Mouse (Mus musculus) B cell, adult (primary cell): ENCODE measurements around the gene Fuom. TPM values are rescaled to one million over a fixed set of nuclear protein-coding genes. Genes with fewer than 3 reads are reported as not detected.

Experiments
- total RNA-seq: library from RNA; stranded (reverse); gene quantifications from 4 replicates; pipeline ENCODE4 v1.2.4, GENCODE M21; 2023; ENCODE audit not compliant: inconsistent age

Fuom gene
- 2.2 to 3.9 TPM (median 3.2 TPM) in 4 replicates for total RNA-seq

GRCm38 (mm10) chr7:140101993-140102860, at the start of gene Fuom:
Fuom (minus strand) TSS chr7:140102441.

DNA sequence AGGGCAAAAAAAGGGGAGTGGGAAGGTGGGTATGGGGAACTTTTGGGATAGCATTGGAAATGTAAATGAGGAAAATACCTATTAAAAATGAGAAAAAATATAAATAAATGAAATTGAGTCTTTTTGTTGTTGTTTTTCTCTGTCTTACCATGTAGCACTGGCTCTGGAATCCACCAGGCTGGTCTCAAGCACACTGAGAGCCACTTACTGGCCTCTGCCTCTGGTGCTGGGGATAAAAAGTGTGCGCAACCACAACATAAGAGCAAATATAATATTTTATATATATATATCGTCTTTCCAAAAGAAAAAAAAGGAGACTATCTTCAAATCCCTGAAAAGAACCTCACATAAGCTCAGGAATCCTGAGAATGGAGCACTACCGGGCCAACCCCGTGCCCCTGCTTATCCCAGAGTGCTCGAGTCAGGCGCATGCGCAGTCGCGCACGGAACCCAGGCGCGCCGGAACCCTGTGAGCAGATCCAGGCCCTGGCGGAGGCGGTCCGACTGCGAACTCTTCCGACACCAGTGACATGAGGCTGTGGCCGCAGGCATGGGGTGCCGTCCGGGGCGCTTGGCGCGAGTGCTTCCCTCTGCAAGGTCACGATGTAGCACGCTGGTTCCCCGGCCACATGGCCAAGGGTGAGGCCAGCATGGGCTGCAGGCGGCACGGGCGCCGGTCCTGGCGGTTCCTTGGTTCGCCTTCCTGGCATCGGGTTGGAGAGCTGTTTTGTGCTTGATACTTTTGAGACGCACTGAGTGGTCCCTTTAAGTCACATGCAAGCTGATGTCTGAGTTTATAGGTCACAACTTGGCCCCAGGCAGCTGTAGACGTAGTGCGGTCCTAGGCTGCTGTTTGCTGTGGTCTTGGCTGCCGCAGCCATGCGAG, 35.1 kb upstream of the Fuom start, which contains the start of gene Mtg1:
Gene Mtg1 (plus strand): TSS at position 430 of the 886 bp plus-strand sequence.

DNA sequence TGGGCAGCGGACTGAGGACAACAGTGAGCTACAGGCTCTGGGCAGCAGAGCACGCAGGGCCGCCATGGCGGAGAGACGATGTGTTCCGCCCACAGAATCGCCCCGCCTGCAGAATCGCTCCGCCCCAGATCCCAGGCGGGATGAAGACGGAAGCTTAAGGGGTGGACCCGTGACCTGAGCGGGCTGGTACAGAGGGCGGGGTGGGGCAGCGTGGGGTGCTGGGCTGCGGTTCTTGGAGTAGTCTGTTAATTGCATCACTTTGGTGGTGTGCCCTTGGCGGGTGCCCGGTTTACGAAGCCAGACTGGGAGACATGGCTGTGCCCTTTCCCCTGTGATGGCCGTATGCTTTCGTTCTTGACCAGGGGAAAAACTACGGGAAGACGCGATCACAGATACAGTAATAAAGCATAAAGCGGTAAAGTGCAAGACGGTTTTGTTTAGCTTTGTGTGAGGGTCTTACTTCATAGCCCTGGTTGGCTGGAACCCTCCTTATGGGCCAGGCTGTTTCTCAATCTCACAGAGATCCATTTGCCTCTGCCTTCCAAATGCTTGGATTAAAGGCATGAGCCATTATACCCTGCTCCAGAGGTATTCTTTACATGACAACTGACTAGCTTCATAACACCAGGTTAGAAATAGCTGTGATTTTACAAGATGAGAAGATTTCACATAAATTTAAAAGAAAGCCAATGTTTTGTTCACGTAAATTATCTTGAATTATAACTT, 14.3 kb upstream of the Fuom start, which contains the start of gene Echs1:
Gene Echs1 (minus strand): TSS at position 148 of the 726 bp plus-strand sequence.

DNA sequence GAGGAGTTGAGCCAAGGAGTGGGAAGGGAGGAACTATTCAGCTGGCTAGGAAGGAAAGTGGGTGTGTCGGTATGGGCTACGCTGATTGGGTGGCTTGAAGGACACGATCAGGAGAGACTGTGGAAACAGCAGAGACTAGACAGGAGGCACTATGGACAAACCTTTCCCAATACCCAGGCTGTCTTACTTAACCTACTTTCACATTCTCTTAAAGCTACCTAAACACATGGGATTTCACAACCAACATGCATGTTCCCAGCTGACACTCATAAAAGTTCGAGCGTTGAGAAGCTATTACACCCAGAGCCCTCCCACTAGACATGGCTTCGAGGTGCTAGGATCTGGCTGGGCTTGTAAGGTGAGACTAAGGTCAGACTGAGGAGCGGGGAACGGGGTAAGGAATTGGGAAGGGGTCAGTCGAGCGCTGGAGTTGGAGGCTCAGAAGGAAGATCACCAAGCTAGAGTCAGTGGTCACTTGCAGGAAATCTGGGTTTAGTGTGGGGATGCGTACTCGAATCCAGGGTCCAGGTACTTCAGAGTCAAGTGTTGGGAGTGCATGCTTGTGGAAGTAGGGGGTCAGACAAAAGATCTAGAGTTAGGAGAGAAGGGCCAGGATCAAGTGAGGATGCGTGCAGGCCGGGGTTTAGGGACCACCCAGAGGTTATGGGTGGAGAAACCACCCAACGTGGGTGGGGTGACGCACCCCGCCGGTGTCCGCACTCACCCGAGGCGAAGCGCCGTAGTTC, 13.5 kb upstream of the Fuom start, which contains the start of gene Paox:
Gene Paox (plus strand): TSS at position 217 of the 746 bp plus-strand sequence.

DNA sequence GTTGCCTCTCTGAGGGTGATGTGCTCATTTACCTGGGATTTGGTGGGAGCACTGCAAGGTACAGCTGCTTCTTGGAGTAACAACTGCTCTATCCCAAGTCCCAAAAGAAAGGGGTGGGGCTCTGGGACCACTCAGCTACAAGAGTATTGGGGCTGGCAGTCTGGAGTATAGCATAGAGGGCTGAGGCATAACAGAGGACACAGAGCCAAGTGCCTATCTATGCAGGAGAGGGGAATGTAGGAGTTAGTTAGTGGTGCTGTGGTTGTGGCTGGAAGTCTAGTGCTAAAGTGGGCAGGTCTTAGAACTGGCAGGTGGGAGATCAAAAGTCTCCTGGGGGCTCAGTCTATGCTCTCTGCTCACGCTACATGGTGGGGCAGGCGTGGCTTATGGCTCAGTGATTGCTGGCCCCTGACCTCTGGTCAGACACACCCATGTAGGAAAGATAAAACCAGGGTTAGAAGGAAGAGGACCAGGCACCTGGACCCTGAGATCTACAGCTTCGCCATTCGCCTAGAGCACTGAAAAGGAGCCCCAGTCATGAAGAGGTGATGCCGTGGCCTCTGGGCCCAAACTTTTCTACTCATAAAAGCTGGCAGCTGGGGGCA, 9.2 kb downstream of the Fuom start, which contains the start of gene Prap1:
Gene Prap1 (plus strand): TSS at position 472 of the 605 bp plus-strand sequence.

GRCm38 (mm10) chr7:140082242-140082678, 20.0 kb downstream of the Fuom start, which contains the start of gene Caly:
Caly (minus strand) TSS chr7:140082548.

DNA sequence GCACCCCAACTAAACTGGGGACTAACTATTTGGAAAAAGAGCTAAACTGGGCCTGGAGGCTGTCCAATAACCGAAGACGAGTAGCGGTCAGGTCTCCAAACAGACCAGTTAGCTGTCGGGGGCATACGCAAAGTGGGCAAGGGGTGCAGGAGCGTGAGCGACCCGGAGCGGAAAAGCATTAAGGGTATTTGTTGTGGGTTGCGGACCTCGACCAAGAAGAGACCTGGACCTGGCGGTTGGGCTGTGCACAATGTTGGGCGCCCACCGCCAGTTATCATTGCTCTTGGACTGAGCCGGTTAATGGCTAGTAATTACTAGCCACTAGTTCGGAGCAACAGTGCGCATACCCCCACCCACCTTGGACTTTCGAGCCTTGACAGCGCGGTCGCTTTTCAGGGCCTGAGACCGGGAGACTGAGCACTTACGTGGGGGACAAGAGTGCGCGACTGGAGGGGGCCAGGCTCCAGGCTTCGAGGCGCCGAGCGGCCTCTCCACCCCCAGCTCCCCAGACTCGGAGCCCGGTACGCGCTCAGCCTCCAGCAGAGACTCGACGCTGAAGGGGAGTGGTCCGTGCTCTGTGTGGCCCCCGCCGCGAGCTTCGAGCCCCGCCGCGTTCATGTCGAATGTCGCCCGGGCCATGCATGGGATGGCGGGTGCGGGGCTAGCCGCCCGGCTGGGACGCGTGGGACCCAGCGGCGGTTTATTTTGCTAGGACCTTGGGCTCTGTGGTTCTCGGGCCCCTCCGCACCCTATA, 53.7 kb downstream of the Fuom start, which contains the start of gene Msx3:
Gene Msx3 (minus strand): TSS at position 729 of the 754 bp plus-strand sequence.

Other genes starting within 250 kb of the Fuom start
- gene Kndc1, start 207.7 kb downstream of the Fuom start, total RNA-seq: not detected in 4 replicates
- 0.42 TPM in 1 of 4 replicates, not detected in the others for gene Utf1, start 158.7 kb downstream of the Fuom start, total RNA-seq
- gene 6430531B16Rik, start 123.7 kb downstream of the Fuom start, total RNA-seq: 0.83 TPM in 1 of 4 replicates, not detected in the others
- 1.5 to 3.0 TPM (median 2.4 TPM) in 4 replicates for gene Adam8, start 109.9 kb downstream of the Fuom start, total RNA-seq
- 37.8 to 50.2 TPM (median 42.3 TPM) in 4 replicates for gene Zfp511, start 66.0 kb downstream of the Fuom start, total RNA-seq
- gene Tubgcp2, start 65.8 kb downstream of the Fuom start, total RNA-seq: 30.9 to 38.7 TPM (median 35.1 TPM) in 4 replicates
- not detected in 4 replicates for gene Msx3, start 53.4 kb downstream of the Fuom start, total RNA-seq
- gene Caly, start 19.9 kb downstream of the Fuom start, total RNA-seq: not detected in 4 replicates
- gene Prap1, start 9.0 kb downstream of the Fuom start, total RNA-seq: not detected in 4 replicates
- gene Paox, start 13.4 kb upstream of the Fuom start, total RNA-seq: 1.6 to 6.7 TPM (median 5.0 TPM) in 4 replicates
- 23.9 to 29.1 TPM (median 25.5 TPM) in 4 replicates for gene Echs1, start 14.0 kb upstream of the Fuom start, total RNA-seq
- gene Mtg1, start 35.1 kb upstream of the Fuom start, total RNA-seq: 11.1 to 17.4 TPM (median 14.2 TPM) in 4 replicates
- not detected in 4 replicates for gene Sprn, start 52.4 kb upstream of the Fuom start, total RNA-seq
- gene Olfr522, start 62.3 kb upstream of the Fuom start, total RNA-seq: not detected in 4 replicates
- gene Olfr523, start 70.8 kb upstream of the Fuom start, total RNA-seq: not detected in 4 replicates
- gene Olfr524, start 103.5 kb upstream of the Fuom start, total RNA-seq: not detected in 4 replicates
- not detected in 4 replicates for gene Cd163l1, start 115.8 kb upstream of the Fuom start, total RNA-seq
- not detected in 4 replicates for gene 5830411N06Rik, start 144.8 kb upstream of the Fuom start, total RNA-seq
- gene Olfr525, start 218.4 kb upstream of the Fuom start, total RNA-seq: not detected in 4 replicates
- not detected in 4 replicates for gene Olfr527, start 231.6 kb upstream of the Fuom start, total RNA-seq